Mouse (Mus musculus): Measurements from ENCODE around the gene Arhgef19.

Arhgef19 gene

DNA sequence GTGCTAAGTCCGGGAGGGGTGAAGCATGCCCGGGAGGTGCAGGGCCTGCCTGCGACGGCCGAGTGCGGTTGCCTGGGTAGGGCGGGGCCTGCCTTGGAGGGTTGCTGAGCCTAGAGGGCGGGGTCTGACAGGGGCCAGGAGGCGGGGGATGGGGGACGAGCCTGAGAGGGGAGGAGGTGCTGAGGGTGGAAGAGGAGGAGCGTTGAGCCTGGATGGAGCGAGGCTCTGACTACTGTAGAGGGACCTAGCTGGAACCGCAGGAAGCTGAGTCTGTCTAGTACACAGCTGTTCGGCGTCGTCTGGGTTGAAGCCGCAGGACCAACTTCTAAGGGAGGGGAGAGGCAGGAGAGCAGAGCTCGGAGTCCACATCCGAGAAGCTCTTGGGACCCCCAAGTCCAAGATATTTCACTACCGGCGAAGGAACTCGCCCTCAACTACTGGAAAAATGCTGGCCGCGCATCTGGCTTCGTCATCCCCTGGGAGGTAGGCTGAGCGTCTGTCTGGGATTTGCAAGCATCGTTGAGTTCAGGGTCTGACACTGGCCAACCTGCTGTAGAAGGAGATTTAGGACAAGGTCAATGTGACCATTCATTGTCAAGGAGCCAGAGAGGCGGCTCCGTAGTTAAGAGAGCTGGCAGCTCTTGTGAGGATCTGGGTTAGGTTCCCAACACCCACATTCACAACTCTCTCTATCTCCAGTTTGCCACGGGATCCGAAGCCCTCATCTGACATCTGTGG is at the start of gene Arhgef19:
Gene Arhgef19, plus strand, starts transcription at position 112 of the 738 bp plus-strand sequence.
- peak; percentile 93 to 97 for DNase-seq

DNA sequence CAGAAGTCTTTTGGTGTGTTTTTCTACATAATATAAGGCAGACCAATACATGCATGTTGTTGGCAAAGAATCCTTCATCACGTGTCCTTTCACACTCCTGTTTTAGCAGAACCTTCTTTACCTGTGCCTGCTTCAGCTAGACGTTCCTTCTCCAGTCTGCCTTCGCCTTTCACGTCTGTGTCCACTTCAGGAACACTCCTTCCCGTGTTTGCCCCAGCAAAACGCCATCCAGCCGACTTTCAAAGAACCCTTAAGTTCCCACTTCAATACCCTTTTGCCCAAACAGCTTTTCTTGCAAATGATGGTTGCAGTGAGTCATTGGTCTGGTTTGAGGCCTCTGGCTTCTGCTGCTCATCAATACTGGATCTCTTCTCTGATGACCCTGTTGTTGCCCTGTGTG is 48.0 kb upstream of the Arhgef19 start:
- DNase-seq = no peak

DNA sequence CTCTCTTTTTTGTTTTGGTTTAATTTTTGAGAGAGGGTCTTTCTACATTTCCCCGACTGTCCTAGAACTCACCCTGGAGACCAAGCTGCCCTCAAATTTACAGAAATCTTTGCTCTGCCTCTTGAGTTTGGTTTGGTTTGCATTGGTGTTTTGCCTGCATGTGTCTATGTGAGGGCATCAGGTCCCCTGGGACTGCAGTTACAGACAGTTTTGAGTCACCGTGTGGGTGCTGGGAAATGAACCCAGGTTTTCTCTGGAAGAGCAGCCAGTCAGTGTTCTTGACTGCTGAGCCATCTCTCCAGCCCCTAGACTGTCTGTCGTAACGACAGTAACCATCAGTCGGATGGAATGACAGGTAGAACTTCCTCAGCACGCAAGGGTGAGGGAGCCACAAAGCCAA is 44.7 kb upstream of the Arhgef19 start:
- no peak for DNase-seq

DNA sequence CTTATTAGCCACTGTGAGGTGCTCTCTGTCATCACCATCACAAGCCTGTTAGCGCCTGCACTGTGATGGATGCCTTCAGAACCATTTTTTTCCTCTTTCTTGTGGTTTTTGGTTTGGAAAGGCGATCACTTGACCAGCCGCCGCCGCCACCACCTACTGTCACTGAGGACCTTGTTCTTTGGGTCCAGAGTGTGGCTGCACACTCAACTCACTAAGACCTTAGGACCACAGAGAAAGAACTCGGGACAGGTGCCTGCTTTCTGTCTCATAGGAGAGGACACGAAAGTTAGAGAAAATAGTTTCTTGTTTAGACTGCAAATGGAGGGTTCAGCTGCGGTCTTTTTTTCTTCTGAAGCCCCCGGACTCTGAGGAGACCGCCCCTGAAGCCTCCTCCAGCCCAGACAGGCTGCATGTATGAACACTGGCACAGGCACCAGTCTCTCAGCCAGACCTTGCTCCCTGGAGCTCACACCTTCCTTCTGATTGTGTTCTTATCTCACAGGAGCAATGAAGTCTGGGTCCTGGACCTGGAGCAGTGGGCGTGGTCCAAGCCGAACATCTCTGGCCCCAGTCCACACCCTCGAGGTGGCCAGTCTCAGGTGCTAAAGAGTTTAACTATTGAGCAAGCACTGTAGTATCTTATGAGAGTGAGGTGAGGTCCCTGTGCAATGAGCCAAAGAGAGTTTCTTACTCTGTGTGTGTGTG is 42.2 kb upstream of the Arhgef19 start:
- no peak for DNase-seq

DNA sequence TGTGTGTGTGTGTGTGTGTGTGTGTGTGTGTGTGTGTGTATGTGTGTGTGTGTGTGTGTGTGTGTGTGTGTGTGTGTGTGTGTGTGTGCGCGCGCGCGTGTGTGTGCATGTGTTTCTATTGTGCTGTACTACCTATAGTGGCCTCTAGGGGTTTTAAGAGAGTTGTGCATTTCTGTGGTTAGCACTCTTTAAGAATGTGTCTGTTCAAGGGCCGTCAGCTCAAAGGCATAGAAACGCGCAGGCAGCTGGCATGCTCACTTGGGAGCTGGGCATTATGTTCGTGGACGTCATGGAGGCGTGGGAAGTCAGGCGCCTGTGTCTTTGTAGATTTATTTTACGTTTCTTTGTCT is 41.6 kb upstream of the Arhgef19 start:
- DNase-seq = no peak

DNA sequence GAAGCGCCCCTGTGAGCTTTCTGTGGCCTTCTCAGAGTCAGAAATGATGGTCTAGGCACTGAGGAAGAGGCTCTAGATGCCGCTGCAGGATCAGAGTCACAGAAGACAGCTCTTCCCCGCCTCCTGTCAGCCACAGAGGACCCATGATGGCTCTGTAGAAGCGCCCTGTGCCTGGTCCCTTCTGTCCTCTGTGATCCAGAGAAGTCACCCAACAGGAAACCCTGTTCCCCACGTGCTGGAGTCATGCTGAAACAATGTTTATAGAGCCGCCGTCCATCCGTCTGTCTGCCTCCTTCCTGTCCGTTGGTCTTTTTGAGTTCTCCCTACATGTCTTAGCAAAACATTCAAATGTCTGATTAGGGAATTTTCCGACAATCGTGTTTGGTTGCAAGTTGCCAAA is 38.4 kb upstream of the Arhgef19 start:
- no peak for DNase-seq

DNA sequence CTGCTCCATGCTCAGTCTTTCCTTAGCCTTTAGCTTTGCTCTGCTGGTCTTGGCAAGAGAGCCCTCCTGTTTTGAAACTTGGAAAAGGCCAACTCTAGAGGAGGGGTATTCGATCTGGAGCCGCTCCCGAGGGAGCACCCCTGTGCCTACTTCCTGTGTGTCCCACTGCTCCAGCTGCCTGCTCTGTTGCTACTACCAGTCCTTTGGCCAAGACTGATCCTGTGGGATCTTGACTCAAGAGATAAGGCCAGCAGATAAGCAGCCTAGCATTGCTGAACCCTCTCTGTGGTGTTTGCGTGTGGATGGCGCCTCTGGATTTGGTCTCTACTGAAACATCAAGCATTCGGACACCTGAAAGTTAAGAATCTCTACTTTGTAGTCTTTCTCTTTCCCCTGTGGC is 37.1 kb upstream of the Arhgef19 start:
- DNase-seq = no peak

DNA sequence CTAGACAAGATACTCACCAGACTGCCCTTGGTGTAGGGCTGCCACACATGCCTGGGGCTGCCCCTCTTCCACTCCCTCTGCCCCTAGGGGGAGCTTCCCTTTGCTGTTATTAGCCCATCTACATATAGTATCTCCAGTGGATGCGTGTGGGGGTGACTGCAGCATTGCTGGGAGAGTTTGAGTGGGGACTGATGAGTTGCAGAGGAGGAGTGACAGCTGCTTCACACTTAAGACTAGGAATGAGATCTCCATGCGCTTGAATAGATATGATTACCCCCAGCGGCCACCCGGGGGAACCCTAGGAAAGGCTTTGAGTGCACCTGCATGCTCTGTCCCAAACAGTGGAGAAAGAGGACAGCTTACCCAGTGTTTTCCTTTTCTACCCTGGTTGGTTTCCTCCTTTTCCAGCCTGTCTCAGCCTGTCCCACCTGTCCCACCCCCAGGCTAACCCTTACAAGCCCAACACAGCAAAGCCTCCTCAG is 34.7 kb upstream of the Arhgef19 start:
- peak in 1 of 2 experiments; percentile 38 for DNase-seq

DNA sequence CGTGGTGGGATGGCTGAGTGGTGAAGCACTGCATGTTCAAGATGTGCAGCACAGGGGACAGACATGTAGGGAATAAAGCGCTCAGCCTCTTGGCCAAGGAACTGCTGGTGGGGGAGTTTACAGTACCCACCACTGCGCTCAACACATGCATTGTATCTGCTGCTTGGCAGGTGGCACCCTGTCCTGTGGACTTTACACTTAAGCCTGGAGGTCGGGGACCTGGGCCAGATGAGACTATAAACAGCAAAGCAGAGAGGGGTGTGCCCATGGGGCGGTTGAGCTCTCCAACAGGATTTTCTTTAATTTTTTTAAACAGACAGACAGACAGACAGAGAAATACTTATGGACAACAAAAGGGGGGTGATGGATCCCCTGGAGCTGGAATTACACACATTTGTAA is 32.2 kb upstream of the Arhgef19 start:
- DNase-seq = no peak

DNA sequence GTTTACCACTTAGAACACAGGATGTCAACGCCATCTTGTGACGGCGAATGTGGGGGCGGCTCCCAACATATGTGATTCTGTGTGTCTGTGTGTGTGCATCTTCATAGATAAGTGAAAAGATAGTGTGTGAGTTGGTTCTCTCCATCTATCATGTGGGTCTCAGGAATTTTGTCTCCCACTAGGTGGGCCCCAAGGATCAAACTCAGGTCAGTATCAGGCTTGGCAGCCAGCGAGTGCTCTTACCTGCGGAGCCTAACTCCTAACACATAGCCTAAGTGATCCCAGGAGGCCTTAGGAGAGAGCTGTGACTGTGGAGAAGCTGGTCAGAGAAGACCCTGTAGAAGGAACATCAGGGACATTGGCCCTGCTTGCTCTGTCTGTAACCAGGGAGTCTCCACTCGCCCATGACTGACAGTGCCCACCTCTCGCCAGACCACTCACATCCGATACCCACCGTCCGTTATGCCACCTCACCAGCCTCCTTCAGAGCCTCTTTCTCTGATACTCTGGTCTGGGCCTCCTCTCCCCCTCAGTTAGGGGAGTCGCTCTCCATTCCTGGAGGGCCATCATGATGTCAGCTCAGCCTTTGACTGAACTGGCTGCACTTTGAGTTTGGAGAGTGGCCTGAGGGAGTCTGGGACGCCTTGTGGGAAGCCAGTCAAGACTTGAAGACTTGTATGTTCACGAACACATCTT is 28.6 kb upstream of the Arhgef19 start:
- no peak for DNase-seq

DNA sequence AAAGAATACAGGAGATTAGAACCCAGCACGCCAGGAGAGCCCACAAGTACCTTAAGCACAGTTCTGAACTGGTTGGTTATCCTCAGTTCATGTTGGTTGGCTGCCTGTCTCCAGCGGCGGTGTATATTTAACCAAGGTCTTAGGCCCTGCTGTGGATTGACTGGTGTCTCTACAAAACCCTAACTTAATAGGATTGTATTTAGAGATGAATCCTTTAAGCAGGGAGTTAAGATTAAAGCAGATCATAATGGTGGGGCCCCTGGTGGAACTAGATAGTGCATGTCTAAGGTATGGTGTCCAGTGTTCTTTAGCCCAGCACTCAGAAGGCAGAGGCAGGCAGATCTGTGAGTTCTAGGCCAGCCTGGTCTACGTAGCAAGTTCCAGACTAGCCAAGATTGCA is 27.7 kb upstream of the Arhgef19 start:
- DNase-seq = no peak

DNA sequence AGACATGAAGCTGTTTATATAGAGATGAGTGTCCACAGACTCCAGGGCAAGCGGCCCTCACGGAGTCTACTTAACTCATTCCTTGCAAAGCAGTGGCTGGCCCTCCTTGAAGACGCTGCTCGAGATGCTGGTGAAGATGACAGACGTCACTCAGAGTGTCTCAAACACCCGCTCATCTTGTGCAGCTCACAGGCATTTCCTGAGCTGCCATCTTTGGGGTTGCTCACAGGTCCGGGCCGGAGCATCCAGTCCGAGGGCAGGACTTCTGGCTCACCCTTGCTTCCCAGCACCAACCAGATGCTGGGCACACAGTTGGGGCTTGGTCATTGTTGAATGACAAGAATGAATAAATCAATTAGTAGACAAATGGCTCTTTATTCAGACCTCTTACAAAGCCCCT is 26.4 kb upstream of the Arhgef19 start:
- DNase-seq = no peak

DNA sequence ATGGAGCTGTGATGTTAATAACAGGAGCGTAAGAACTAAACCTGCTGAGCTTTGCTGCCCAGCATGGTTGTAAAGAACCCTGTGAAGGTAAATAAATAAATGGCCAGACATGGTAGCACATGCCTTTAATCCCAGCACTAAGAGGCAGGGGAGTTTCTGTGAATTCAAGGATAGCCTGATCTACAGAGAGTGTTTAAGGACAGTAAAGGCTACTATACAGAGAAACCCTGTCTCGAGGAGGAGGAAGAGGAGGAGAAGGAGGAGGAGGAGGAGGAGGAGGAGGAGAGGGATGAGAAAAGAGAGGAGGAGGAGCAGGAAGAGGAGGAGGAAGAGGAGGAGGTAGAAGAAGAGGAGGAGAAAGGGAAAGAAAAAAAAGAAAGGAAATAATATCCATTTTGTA is 26.0 kb upstream of the Arhgef19 start:
- no peak for DNase-seq

DNA sequence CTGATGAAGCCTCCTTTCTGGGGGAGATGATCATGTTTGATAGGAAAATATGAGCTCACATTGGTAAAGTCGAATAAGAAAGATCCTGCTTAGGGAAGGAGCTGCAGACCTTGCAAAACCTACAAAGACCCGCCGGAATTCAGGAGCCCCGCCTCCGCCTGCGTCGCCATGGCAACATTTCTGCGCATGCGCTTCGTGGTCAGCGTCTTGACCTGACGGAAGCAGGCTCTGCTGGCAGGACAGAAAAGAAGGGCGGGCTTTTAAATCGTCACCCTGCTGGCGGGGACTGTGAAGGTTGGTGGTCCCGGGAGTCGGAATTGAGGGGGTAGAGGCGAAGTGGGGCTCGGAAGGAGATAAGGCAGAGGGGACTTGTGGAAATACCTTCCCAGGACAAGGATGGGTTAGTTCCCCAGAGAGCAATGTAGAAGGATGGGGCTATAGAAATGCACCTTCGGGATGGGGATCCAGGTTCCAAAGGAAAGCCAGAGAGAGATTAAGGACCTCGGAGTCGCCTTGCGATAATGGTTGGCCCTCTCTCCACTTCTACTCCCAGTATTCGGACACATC is 25.4 kb upstream of the Arhgef19 start, which contains the start of gene Rsg1:
Gene Rsg1, plus strand, starts transcription at position 187 of the 567 bp plus-strand sequence.
- DNase-seq = peak; percentile 93 to 95

DNA sequence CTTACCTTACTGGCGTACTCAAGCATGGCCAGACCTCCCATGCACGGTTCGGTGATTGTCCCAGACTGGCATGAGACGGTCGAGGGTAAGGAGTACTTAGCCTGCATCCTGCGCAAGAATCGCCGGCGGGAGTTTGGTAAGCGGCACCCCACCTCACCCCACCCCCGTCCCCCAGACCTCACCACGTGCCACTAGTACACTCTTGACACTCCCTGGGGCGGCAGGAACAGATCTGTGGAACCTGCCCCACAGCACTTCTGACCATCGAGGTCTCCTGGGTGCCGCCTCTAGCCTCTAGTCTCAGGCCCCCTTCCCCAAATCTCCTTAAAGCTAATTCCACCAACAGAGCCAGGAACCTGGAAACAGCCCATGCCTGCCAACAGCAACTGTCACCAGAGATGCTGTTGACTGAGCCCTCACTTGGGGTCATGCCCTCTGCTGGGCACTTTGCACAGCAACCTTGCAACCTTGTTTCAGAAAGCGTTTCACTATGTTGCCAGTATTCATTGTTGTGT is 24.9 kb upstream of the Arhgef19 start:
- peak; percentile 35 to 57 for DNase-seq

DNA sequence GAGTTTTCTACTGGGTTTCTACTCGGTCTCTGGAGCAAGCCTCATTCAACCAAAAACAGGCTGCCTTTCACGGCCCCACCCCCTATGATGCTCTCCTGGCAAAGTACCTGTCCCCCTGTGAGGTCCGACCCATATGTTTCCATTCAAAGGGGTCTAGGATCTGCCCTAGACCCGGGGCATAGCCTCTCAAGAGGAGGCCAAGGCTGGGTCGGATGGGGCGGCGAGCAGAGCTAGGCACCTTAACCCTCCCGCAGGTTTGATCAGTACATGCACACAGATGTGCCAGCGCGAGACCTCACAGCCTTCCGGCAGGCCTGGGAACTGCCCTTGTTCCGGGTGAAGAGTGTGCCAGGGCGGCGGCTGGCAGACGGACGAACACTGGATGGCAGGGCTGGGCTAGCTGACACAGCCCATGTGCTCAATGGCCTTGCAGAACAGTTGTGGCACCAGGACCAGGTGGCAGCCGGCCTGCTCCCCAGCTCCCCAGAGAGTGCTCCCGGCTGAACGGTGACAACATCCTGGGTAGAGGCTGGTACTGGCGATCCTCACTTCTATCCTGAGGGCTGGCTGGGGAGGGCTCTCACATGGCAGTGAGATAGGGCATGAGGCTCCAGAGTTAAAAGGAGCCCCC is 19.6 kb upstream of the Arhgef19 start:
- no peak for DNase-seq

DNA sequence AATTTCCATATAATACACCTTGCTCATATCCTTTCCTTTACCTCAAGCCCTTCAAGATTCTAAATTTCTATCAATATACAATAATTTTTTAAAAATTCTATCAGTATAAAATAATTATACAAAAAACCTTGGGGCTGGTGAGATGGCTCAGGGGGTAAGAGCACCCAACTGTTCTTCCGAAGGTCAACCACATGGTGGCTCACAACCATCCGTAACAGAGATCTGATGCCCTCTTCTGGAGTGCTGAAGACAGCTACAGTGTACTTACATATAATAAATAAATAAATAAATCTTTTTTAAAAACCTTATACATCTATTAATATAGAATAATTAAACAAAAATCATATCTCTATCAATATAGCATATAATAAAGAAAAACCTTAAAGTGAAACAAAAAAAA is 17.5 kb upstream of the Arhgef19 start:
- no peak for DNase-seq

DNA sequence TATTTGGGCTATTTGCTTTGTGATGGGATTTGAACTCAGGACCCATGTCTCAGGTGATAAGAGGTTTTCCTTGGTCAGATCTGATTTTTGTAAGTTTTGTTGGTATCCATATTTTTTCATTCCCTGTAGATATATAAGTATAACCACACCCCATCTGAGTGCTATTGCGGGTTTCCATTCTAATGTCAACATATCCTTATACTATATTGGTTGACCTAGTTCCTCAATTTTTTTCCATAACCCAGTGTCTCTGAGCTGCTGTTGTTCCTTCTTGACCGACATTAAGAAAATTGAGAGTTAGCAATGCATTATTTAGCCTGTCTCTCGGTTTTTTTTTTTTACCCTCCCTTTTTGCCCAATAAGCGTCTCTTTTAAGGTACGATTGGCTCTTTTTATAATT is 16.5 kb upstream of the Arhgef19 start:
- no peak for DNase-seq

DNA sequence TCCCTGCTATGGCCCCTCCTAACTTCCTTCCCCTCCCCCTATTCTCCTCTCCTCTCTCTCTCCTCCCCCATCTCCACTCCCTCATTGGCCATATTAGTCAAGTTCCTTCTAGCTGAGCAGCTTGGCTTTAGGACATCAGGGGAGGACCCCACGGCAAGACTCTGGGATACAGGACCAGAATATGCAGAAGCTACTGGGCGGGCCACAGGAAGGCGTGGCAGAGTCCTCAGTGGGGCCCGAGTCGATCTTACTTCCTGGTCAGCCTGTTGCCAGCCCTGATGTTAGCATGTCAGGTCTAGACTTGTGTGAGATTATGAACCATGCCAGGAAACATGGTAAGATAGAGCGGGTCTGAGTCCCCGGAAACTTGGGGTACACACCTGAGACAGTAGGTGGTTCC is 10.6 kb upstream of the Arhgef19 start:
- DNase-seq = no peak

DNA sequence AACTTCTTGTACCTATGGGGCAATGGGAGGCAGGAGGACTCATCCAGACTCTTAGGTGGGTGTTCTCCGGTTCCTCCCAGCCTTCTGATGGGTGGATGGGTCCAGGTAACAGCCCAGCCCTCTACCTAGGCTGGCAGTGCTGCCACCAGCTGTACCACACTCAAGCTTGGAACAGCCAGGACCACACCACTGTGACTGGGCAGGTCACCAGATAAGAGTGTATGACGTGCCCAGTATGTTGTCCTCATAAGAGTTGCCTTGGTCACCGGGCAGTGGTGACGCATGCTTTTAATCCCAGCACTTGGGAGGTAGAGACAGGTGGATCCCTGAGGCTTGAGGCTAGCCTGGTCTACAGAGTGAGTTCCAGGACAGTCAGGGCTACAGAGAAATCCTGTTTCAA is 6.1 kb upstream of the Arhgef19 start:
- no peak for DNase-seq

DNA sequence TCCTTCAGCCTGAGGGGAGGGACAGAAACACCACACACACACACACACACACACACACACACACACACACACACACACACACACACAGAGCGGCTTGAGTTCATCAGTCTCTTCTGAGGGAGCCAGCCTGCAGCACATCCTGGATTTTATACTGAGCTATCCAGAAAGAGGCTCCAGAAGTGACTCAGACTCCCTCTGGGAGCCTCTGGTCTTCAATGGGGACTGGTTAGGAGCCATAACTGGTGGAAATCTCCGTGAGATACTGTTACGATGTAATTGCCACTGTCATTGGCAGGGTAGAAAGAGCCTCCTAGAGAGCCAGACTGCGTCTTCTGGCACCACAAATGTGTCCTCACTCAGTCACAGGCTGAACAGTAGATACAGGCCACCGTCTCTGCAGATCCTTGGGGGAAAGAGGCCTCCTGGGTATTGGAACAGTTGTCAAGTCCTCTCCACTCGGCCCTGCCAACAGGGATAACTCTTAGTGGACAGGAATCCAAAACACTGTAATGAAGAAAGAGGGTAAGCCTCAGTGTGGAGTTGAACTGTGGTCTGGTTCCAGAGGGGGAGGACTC is 3.7 kb upstream of the Arhgef19 start:
- no peak for DNase-seq

DNA sequence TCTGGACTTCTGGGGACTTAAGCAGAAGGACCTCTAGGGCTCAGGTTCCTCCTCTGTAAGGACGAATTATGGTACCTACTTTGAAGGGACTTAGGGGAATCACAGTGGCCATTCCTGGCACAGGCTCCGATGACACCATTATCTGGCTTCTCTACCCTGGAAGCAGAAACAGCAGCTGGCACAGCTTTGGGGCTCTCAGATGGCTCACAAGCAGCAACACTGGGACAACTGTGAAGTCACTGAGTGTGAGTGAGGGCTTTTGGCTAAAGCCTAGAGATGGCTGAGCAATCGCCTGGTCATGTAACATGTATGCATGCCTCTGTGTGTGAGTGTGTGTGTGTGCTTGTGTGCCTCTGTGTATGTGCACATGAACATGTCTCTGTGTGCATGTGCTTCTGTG is 2.4 kb upstream of the Arhgef19 start:
- DNase-seq = no peak
